Mouse (Mus musculus): ENCODE measurements around the gene Tdrkh.

DNA sequence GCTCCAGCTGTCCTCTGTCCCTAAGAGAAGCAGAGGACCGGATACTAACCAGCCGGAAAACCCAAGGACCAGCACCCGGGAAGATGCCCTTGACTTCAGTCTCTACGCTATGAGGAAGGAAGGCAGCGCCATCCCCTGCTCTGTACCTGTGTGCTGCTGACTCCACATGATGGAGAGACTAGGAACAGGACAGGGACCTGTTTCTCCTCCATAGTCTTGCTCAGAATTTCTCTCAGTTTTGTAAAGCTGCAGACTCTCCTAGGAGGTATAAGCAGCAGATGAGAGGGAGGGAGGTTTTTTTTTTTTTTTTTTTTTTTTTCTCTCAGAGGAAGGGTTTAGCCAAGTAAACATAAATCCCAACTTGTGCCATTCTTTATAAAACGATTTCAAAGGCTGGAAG lies 14.9 kb upstream of the Tdrkh start, which contains the start of gene Lingo4:
- no peak for TF ChIP-seq USF1 (IDR thresholded peaks at IDR 0.05; ENCODE audit: low read depth, low read length)
- TF ChIP-seq EP300 (IDR thresholded peaks at IDR 0.05; ENCODE audit: low read length): no peak
- no peak for TF ChIP-seq MYC (IDR thresholded peaks at IDR 0.05; ENCODE audit: low read depth, low read length)
- no peak for TF ChIP-seq CTCF (conservative IDR thresholded peaks at IDR 0.05 in 1 of 2, IDR thresholded peaks at IDR 0.05 in 1 of 2; ENCODE audit: low read depth in 2 of 2, low read length in 2 of 2)
- no peak for TF ChIP-seq SMC3 (IDR thresholded peaks at IDR 0.05; ENCODE audit: low read depth, low read length)
